Mouse (Mus musculus) 3134 (cell line): Measurements from ENCODE around the gene Xylb.
"Not testable (repeated sequence)": the region's sequence is repeated elsewhere in the genome, so short reads cannot be mapped to it uniquely, and the experiment has no call there.

Experiments used
- DNase-seq: peaks from one replicate; pipeline ENCODE4 v3.0.0-alpha.2; 2011; ENCODE audit warnings: low spot score; ENCODE audit not compliant: insufficient read length; ENCODE audit errors: extremely low read depth

The Xylb gene

GRCm38 (mm10) chr9:119340212-119340580, 17.0 kb upstream of the Xylb start:
- DNase-seq, result no peak

DNA sequence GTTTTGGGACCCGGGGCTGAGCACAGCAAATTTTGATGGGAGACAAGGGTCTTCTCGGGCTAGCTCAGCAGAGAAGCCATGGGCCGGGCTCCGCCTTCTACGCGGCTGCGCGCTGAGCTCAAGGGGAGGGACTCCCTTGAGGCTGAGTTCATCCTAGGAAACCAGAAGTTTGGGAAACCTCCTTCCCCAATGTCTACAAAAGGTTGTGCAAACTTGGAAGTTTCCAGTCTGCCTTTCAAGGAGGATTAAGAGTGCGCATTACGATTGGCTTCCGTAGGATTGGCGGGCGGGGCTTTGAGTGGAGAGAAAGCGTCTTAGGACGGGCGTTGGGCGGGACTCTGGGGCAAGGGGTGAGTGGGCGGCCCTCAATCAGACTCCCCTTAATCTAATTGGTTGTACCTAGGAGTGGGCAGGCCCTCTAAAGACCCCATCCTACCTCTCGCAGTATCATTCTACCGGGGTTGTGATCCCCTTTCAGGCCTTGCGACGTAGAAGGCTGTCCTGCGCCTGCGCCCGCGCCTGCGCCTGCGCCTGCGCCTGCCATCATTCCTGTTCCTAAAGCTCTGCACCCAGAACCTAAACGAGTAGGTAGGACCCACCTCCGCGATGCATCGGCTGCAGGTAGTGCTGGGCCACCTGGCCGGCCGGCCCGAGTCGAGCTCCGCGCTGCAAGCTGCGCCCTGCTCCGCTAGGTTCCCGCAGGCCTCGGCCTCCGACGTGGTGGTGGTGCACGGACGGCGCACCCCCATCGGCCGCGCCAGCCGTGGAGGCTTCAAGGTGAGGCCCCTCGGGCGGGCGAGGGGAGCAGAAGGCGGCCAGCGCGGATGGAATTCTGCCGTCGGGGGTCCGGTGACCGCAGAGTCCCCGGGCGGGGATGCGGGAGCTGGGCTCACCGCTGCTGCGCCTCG, 16.0 kb upstream of the Xylb start, which contains the start of gene Myd88:
TSS of gene Myd88 (minus strand) at position 503 of the 908 bp plus-strand sequence.
- DNase-seq, result peak; percentile 96

DNA sequence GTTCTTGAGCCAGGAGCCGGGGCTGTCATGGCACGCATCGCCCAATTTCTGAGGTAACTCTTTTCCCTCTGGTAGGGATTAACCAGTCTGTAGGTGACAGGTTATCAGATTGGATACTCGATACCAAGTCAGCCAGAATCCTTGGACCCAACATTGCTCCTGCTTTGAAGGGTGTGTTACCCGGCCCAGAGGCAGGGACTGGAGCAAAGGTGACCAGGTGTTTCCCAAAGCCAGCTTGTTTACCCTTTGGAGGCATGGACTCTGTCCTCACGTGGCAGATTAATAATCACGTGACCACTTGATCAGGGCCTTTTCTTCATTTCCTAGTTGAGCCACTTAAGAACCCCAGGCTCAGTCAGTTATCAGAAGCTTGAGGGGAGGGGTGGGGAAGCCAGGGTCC, 14.5 kb upstream of the Xylb start:
- no peak for DNase-seq

DNA sequence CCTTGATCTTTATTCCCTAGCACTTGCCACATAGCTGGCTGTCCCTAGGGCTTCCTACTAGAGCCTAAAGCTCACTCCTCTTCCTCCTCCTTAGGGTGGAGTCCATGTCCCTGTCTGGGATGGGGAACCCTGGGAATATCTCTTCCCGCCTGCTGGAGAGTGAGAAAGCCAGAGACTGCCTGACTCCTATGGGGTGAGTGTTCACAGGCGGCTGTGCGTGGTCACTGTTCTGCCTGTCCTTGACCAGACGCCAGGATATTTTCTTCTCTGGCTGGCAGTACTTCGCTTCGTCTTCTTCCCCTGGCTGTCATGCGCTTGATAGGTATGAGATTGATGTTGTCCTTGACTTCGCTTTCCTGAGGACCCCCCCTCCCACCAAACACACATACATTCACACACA, 10.8 kb upstream of the Xylb start:
- DNase-seq, result no peak

DNA sequence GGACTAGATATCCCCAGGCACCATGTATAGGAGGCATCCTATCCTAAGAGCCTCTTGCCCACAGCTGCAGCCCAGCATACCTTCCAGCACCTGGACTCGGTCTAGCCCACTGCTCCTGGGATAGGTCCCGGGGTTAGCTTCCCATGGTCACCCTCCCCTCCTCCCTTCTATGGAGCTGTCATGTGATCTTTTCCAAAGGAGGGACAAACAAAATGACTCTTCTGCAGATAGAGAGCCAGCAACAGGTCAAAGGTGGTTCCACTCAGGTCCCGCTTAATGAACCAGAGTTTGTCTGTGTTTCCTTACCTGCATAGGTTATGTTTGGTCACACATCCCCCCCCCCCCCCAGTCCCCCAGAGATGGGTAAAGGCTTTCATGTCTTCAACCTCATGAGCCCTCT, 6.7 kb upstream of the Xylb start:
- no peak for DNase-seq

GRCm38 (mm10) chr9:119350947-119351705, 6.1 kb upstream of the Xylb start:
- DNase-seq, result no peak

- DNase-seq, result peak; percentile 79
These were observed 5.1 kb upstream of the Xylb start for GRCm38 (mm10) chr9:119352060-119352459.

DNA sequence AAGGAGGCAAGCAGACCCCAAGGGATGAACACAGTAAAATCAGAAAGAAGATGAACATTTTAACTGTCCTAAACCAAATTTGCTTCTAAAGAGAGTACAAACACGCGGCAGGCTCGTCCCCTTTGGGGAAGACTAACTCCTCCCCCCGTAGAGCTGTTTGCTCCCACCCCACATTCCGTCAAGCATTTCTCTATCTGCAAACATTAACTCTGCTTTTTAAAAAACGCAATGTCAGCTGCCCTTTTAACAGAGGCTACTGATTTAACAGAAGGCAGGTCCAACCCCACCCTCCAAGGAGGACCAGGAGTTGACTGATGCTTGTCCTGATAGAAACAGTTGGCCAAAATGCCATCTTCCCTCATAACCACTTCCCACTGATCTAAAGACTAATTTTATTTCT, 3.3 kb upstream of the Xylb start:
- DNase-seq, result no peak

- DNase-seq, result no peak
These were observed 1.2 kb upstream of the Xylb start for GRCm38 (mm10) chr9:119355943-119356342.

- no peak for DNase-seq
These were observed 863 bp downstream of the Xylb start for GRCm38 (mm10) chr9:119358058-119358429.

DNA sequence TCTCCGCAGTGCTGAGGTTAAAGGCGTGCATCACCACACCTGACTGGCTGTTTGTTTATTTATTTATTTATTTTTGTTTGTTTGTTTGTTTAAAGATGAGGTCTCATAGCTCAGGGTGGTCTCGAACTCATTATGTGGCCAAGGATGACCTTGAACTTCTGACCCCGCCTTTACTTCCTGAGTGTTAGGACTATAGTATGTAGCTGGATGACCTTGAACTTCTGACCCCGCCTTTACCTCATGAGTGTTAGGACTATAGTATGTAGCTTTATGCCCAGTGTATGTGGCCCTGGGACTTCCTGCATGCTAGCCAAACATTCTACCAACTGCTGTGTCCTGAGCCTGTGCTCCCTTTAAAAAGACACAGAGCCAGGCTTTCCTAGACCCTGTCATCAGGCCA, 4.2 kb downstream of the Xylb start:
- no peak for DNase-seq

- no peak for DNase-seq
These were observed 6.0 kb downstream of the Xylb start for GRCm38 (mm10) chr9:119363229-119363628.

DNA sequence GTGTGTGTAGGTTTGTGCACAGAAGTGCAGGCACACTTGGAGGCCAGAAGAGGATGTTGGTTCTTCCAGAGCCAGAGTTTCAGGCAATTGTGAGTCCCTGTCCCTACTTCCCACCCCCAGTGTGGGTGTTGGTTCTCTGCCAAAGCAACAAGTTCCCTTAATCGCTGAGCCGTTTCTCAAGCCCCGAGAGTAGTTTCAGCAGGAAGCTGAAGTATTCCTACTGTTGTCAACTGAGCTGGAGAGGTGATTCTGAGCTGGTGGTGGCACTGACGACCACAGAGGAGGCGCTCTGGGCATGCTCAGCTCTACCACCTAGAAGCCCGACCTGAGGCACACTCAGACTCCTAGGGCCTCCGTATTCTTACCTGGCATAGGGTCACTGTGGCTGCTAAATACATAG, 8.1 kb downstream of the Xylb start, which contains the start of gene Slc22a14:
TSS of gene Slc22a14 (minus strand) at position 270 of the 400 bp plus-strand sequence.
- no peak for DNase-seq

DNA sequence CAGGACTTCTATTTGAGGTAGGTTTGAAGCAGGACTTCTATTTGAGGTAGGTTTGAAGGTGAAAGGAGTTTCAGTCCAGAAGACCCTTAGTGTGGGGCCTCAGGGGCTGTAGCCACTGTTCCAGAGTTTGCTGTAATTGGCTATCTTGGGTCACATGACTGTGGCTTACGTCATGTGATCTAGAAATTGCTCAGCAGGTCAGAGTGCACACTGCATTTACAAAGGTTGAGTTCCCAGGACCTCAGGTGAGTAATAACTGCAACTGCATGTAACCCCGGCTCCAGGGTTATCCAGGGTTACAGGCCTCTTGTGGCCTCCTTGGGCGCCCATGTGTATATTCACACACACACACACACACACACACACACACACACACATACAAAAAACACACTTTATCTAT, 11.2 kb downstream of the Xylb start:
- no peak for DNase-seq

- DNase-seq, result not testable (repeated sequence)
These were observed 13.6 kb downstream of the Xylb start for GRCm38 (mm10) chr9:119370770-119371169.

GRCm38 (mm10) chr9:119371251-119371650, 14.1 kb downstream of the Xylb start:
- DNase-seq, result no peak

DNA sequence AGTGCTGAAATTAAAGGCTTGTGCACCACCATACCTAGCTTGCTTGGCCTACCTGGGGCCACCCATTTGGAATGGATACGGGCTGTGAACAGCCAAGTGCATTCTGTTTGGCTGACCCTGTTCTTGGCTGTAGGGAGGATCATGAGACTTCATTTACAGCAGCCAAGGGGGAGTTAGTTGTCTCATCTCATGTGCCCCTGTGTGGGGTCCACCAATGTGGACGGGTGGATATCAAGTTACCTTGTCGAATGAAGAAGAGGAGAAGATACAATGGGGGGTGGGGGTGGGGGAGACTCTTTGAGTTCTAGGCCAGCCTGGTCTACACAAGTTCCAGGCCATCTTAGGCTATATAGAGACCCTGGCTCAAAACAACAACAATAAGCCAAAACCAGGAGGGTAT, 17.8 kb downstream of the Xylb start:
- DNase-seq, result no peak

GRCm38 (mm10) chr9:119375556-119375955, 18.4 kb downstream of the Xylb start:
- no peak for DNase-seq

DNA sequence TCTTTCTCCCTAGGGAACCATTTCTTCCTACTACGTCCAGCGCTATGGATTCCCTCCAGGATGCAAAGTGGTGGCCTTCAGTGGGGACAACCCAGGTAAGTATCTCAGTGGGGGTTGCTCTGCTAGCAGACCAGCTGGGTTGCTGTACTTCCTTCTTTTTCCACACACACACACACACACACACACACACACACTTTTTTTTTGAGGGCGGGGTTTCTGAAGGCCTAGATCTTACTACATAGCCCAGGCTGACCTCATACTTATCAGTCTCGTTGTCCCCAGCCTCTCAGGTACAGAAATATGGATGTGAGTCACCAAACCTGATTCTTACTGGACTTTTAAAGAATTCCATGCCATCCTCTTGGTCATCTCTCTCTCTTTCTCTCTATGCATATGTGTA, 21.1 kb downstream of the Xylb start:
- no peak for DNase-seq

DNA sequence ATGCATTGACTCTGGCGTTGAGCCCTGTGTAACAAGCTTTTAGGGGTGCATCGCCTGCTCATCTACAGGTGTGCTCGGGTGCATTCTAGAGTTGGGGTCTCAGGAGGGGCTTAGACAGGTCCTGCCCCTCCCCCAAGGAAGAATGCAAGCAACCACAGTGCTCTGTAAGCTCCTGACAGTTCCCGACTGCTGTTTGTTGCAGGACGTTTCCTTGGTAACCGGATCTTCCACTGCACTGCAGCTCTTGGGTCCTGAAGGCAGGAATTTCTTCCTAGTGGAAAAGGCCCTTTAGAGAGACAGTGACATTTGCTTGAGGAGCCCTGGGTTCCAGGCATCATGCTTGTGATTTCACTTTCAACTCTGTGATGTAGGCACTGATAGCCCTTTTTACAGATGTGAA, 25.4 kb downstream of the Xylb start:
- no peak for DNase-seq

- no peak for DNase-seq
These were observed 31.8 kb downstream of the Xylb start for GRCm38 (mm10) chr9:119388956-119389355.

DNA sequence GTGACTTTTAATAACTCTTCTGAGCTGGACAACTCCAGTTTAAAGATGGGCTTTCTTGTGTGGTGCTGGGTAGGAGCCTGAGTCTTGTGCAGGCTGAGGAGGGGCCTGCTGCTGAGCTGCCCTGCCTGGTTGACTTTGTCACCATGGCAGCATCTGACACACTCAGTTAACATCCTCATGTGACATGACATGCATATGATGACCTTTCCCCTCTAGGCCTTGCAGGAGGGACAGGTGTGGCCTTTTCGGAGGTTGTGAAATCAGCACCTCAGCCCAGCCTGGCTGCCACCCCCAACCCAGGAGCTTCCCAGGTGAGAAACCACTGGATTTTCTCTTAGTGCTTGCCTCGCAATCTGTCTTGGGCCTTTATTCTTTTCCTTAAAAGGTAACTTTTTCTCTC, 33.0 kb downstream of the Xylb start:
- no peak for DNase-seq
